Mouse (Mus musculus): ENCODE measurements around the gene Mecom.

GRCm38 (mm10) chr3:30018202-30018601 is 529.6 kb downstream of the Mecom start:
- TF ChIP-seq CTCF (conservative IDR thresholded peaks at IDR 0.05; ENCODE audit: low read length) (no peak), NANOG (IDR thresholded peaks at IDR 0.05; ENCODE audit: borderline replicate concordance, low read length) (no peak), POU5F1 (IDR thresholded peaks at IDR 0.05; ENCODE audit: borderline replicate concordance, low read length) (no peak)

Data from E14TG2a.4 (cell line).